Mouse (Mus musculus): Measurements from ENCODE around the gene Eps8l2.

- TF ChIP-seq POLR2A (IDR thresholded peaks at IDR 0.05; ENCODE audit: low read depth, low read length) (no peak), CTCF (IDR thresholded peaks at IDR 0.05; ENCODE audit: extremely low read depth, insufficient read length, insufficient replicate concordance, low read depth, low read length) (peak; percentile 92; the same call in 1 of the 2 replicates)
Observed at GRCm38 (mm10) chr7:141394771-141395170, 56.1 kb downstream of the Eps8l2 start.

Data from small intestine, adult 2 months (tissue).